Mouse (Mus musculus) mesoderm, embryonic 11.5 days (tissue): ENCODE data around the gene Mrpl14.
A peak's percentile ranks its signal among the peaks of the same experiment; 100 is the strongest.

Source experiments
- DNase-seq: peaks from one replicate; pipeline ENCODE4 v3.0.0-alpha.2; 2012; ENCODE audit warnings: low read depth, low spot score

Gene Mrpl14

GRCm38 (mm10) chr17:45686093-45686619 lies at the start of gene Mrpl14:
TSS of gene Mrpl14 (plus strand) at chr17:45686322.
- DNase-seq: peak; percentile 96

GRCm38 (mm10) chr17:45638596-45639295 lies 47.4 kb upstream of the Mrpl14 start:
- DNase-seq: no peak

- no peak for DNase-seq
Measured at GRCm38 (mm10) chr17:45641981-45642380, 44.1 kb upstream of the Mrpl14 start.

- peak; percentile 76 for DNase-seq
Measured at GRCm38 (mm10) chr17:45642701-45643100, 43.4 kb upstream of the Mrpl14 start.

- no peak for DNase-seq
Measured at GRCm38 (mm10) chr17:45644185-45644584, 41.9 kb upstream of the Mrpl14 start.

GRCm38 (mm10) chr17:45653233-45653632 lies 32.9 kb upstream of the Mrpl14 start:
- DNase-seq: no peak

- DNase-seq: peak; percentile 27
Measured at GRCm38 (mm10) chr17:45655820-45656219, 30.3 kb upstream of the Mrpl14 start.

- no peak for DNase-seq
Measured at GRCm38 (mm10) chr17:45659225-45659624, 26.9 kb upstream of the Mrpl14 start, which contains the start of gene Capn11. TSS of gene Capn11 (minus strand) at chr17:45659325.

- peak; percentile 84 for DNase-seq
Measured at GRCm38 (mm10) chr17:45663106-45663919, 22.8 kb upstream of the Mrpl14 start.

- no peak for DNase-seq
Measured at GRCm38 (mm10) chr17:45664608-45665007, 21.5 kb upstream of the Mrpl14 start.

GRCm38 (mm10) chr17:45666091-45666490 lies 20.0 kb upstream of the Mrpl14 start:
- DNase-seq: no peak

- DNase-seq: no peak
Measured at GRCm38 (mm10) chr17:45667481-45667880, 18.6 kb upstream of the Mrpl14 start.

- no peak for DNase-seq
Measured at GRCm38 (mm10) chr17:45667986-45668385, 18.1 kb upstream of the Mrpl14 start.

- DNase-seq: no peak
Measured at GRCm38 (mm10) chr17:45671821-45672220, 14.3 kb upstream of the Mrpl14 start.

GRCm38 (mm10) chr17:45672598-45672997 lies 13.5 kb upstream of the Mrpl14 start:
- DNase-seq: no peak

GRCm38 (mm10) chr17:45678106-45678505 lies 8.0 kb upstream of the Mrpl14 start:
- peak; percentile 80 for DNase-seq

GRCm38 (mm10) chr17:45680391-45680980 lies 5.6 kb upstream of the Mrpl14 start:
- peak; percentile 54 for DNase-seq

GRCm38 (mm10) chr17:45681588-45681987 lies 4.5 kb upstream of the Mrpl14 start:
- peak; percentile 44 for DNase-seq

GRCm38 (mm10) chr17:45682843-45683242 lies 3.3 kb upstream of the Mrpl14 start:
- no peak for DNase-seq

GRCm38 (mm10) chr17:45684667-45685131 lies 1.4 kb upstream of the Mrpl14 start:
- no peak for DNase-seq

GRCm38 (mm10) chr17:45685171-45686092 lies 690 bp upstream of the Mrpl14 start:
- peak; percentile 46 for DNase-seq
